Mouse (Mus musculus): ENCODE data around the gene Eef1a2. TPM values are rescaled to one million over a fixed set of nuclear protein-coding genes. Genes with fewer than 3 reads are reported as not detected.

Eef1a2 gene
- polyA plus RNA-seq, 1 experiment from 2014 or later, result 0.22 TPM

DNA sequence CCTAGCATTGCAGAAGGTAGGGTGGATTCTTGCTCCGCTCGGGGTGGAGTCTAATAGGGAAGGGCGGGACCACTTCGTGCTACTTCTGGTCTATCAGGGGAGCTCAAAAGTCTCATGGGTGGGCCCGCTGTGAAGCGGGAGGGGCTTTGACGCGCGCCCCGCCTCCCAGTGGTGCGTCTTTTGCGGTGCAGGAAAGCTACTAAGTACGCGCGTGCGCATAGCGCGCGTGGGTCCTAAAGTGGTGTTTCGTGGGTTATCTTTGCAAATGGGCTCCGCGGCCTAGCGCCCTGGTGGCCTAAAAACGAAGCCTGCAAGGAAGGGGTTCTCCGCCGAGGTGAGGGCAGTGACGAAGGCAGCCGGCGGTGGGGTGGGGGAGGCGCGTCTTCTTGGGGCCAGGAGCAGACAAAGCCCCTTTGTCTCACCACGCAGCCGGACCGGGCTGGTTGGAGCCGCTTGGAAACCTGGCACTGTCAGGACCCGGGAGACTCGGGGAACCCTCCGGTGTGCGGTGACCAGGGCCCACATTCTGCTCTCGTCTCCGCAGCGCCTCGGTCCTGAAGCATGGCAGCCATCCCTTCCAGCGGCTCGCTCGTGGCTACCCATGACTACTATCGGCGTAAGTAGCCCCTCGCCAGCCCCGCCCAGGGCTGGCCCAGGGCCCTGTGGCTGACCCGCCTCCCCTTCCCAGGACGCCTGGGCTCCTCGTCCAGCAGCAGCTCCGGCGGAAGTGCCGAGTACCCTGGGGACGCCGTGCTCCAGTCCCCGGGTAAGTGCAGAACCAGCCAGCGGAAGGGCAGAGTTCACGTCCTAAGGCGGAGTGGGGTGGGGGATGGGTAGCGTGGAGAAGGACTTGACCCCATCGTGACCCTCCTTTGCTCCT lies 30.5 kb upstream of the Eef1a2 start, which contains the start of gene Ppdpf:
Gene Ppdpf (plus strand): TSS at position 127 of the 880 bp plus-strand sequence.
- H3K27ac ChIP-seq, result peak within 1 kb of the TSS; percentile 94
- under 1% methylated on average over 64 of the region's 64 CpGs for WGBS
- peak within 1 kb of the TSS; percentile 77 for H3K4me3 ChIP-seq
- no peaks in the 10 kb centered on the region for H3K9me3 ChIP-seq
- H3K27me3 ChIP-seq, result no peaks in the 10 kb centered on the region
- peak; percentile 95 for ATAC-seq (ENCODE audit: insufficient number of reproducible peaks, insufficient read depth, low FRiP score, low TSS enrichment)
- peak within 1 kb of the TSS; percentile 95 for H3K9ac ChIP-seq
- H3K36me3 ChIP-seq, result peaks cover 8% of the 10 kb centered on the region; the same call in 1 of the 2 replicates
- peak within 1 kb of the TSS; percentile 69 for H3K4me2 ChIP-seq (replicated peaks)
- H3K4me1 ChIP-seq, result peaks cover 10% of the 10 kb centered on the region

DNA sequence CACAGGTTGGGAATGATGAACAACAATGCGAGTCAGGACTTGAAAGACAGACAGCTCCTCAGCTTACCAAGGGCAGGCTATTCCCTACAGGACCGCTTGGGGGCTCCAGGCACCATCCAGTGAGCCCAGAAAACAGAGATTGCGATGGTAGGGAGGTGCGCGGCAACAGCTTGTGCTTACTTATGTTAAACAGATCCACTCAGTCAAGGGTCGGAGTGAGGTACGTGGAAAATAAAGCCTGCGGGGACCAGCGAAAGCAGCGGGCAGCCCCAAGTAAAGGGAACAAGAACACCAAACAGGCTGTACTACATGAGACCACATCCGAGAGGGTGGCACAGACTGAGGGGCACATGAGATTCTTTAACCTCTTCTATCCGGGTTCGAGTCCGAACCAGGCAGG lies 29.8 kb upstream of the Eef1a2 start:
- Histone ChIP-seq H3K27me3 (no peaks in the 10 kb centered on the region), H3K9ac (peak overlapping the region; percentile 95; the same call in 1 of the 2 replicates), H3K4me2 (replicated peaks) (peak overlapping the region; percentile 69), H3K36me3 (peaks cover 8% of the 10 kb centered on the region; the same call in 1 of the 2 replicates), H3K4me1 (peaks cover 10% of the 10 kb centered on the region), H3K4me3 (peak overlapping the region; percentile 77), H3K27ac (peak overlapping the region; percentile 94), H3K9me3 (no peaks in the 10 kb centered on the region)
- peak; percentile 78 for ATAC-seq (ENCODE audit: insufficient number of reproducible peaks, insufficient read depth, low FRiP score, low TSS enrichment)
- WGBS, result under 1% methylated on average over 14 of the region's 14 CpGs

DNA sequence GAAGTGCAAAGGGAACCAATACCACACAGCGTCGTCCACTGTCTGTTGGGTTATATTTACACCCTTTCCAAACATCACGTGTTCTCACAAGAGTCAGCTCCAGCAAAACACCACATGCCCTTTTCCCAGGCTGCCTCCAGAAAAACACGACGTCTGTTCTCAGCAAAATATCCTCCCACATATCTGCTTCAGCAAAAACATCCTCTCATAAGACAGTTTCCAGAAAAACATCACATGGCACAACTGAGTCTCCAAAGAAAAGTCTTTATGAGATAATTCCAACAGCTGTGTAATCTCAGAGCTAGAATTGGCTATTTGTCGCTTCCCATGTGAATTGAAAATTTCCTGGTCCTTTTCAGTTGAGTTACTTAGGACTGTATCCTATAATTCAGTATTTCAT lies 24.1 kb upstream of the Eef1a2 start:
- H3K9ac ChIP-seq, result no peak overlapping the region
- H3K4me3 ChIP-seq, result no peak overlapping the region
- no peak overlapping the region for H3K27ac ChIP-seq
- H3K36me3 ChIP-seq, result no peaks in the 10 kb centered on the region
- 86% methylated on average over 6 of the region's 6 CpGs for WGBS
- H3K9me3 ChIP-seq, result no peaks in the 10 kb centered on the region
- no peaks in the 10 kb centered on the region; the same call in 1 of the 2 replicates for H3K27me3 ChIP-seq
- no peaks in the 10 kb centered on the region for H3K4me1 ChIP-seq
- H3K4me2 ChIP-seq (replicated peaks), result no peak overlapping the region
- ATAC-seq (ENCODE audit: insufficient number of reproducible peaks, insufficient read depth, low FRiP score, low TSS enrichment), result no peak

DNA sequence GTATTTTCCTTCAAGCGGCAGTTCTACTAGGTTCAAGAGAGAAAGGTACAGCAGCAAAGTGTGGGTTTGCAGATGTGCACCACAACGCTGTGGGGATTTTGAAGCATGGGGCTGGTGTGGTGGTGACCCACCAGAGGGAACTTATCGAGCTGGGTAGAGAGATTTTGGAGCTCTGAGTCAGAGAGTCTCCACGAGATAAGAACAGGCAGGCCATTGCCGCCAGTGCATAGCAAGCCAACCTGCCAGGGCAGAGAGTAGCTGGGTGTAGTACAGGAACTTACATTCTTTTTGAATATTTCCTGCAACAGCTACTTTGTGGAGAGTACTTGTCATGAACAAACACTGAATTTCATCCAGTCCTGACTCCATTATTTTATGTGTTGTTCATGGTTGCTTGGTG lies 21.7 kb upstream of the Eef1a2 start:
- ATAC-seq (ENCODE audit: insufficient number of reproducible peaks, insufficient read depth, low FRiP score, low TSS enrichment), result no peak
- H3K4me2 ChIP-seq (replicated peaks), result no peak overlapping the region
- no peaks in the 10 kb centered on the region for H3K4me1 ChIP-seq
- no peaks in the 10 kb centered on the region for H3K9me3 ChIP-seq
- no peaks in the 10 kb centered on the region; the same call in 1 of the 2 replicates for H3K27me3 ChIP-seq
- H3K36me3 ChIP-seq, result no peaks in the 10 kb centered on the region
- 88% methylated on average over 5 of the region's 5 CpGs for WGBS
- no peak overlapping the region for H3K27ac ChIP-seq
- no peak overlapping the region for H3K9ac ChIP-seq
- H3K4me3 ChIP-seq, result no peak overlapping the region

DNA sequence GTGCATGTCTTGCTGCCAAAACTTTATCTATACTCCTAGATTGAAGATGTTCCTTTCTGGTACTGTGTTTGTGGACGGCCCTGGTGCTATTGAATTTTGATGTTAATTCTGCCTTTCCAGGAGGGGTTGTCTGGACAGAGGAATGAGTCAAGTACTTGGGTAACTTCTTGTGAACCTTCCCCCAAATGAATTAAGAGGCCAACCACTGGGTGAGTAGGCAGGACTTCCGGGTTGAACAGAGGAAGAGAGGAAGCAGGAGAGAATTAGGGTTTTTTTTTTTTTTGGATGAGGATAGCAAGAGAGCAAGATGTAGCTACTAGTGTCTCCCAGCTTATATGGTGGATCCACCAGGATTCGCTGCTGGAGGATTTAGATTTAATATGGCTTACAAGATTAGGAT lies 21.2 kb upstream of the Eef1a2 start:
- Histone ChIP-seq H3K36me3 (no peaks in the 10 kb centered on the region), H3K9me3 (no peaks in the 10 kb centered on the region), H3K4me2 (replicated peaks) (no peak overlapping the region), H3K9ac (no peak overlapping the region), H3K27me3 (no peaks in the 10 kb centered on the region; the same call in 1 of the 2 replicates), H3K4me1 (no peaks in the 10 kb centered on the region), H3K4me3 (no peak overlapping the region), H3K27ac (no peak overlapping the region)
- 81% methylated on average over 3 of the region's 3 CpGs for WGBS
- no peak for ATAC-seq (ENCODE audit: insufficient number of reproducible peaks, insufficient read depth, low FRiP score, low TSS enrichment)

DNA sequence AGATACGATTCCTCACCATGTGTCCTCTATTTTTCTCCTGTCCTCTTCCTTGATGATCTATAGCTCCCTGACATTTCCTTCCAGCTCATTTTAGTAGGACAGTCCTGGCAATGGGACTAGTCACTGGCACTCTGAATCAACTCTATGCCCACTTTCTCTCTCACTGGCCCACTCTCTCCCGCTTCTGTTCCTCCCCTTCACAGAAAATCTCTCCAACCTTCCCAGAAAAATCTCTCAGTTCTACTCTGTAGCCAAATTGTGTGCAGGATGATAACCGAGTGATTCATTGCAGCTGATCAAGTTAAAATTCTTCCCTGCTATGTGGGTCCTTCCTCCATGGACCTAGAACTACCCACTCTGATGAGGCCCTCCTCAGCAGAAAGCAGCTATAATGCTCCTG lies 17.8 kb upstream of the Eef1a2 start:
- H3K27me3 ChIP-seq, result no peaks in the 10 kb centered on the region
- 90% methylated on average over 3 of the region's 3 CpGs for WGBS

DNA sequence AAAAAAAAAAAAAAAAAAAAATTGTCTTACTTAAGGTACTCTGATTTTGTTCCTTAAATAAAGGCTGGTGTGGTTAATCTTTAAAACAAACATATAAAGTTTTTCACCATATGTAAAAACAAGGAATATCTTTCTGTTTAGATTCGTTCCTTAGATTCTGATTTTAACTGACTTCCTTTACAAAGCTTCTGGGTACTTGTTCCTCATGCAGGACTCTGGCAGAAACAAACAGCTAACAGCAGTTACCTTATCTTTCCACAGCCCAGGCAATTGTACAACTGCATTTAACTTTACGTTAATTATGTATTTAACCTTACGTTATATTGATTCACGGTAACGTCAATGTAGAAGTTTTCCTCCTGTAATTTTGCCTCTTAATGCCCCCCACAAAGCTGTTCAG lies 9.7 kb upstream of the Eef1a2 start:
- WGBS, result 69% methylated on average over 5 of the region's 5 CpGs
- no peak for ATAC-seq (ENCODE audit: insufficient number of reproducible peaks, insufficient read depth, low FRiP score, low TSS enrichment)
- Histone ChIP-seq H3K9me3 (no peaks in the 10 kb centered on the region), H3K4me3 (no peak overlapping the region), H3K4me2 (replicated peaks) (no peak overlapping the region), H3K9ac (no peak overlapping the region), H3K27ac (no peak overlapping the region), H3K4me1 (no peaks in the 10 kb centered on the region), H3K27me3 (0 out of 2 replicates have a peak, but pooled peaks cover 3% of the 10 kb centered on the region), H3K36me3 (no peaks in the 10 kb centered on the region)

More for the DNA sequence above, 17.8 kb upstream of the Eef1a2 start:
- H3K27ac ChIP-seq, result no peak overlapping the region
- H3K4me2 ChIP-seq (replicated peaks), result no peak overlapping the region
- H3K36me3 ChIP-seq, result no peaks in the 10 kb centered on the region
- H3K9me3 ChIP-seq, result no peaks in the 10 kb centered on the region
- no peaks in the 10 kb centered on the region for H3K4me1 ChIP-seq
- no peak for ATAC-seq (ENCODE audit: insufficient number of reproducible peaks, insufficient read depth, low FRiP score, low TSS enrichment)
- no peak overlapping the region for H3K4me3 ChIP-seq
- no peak overlapping the region for H3K9ac ChIP-seq

DNA sequence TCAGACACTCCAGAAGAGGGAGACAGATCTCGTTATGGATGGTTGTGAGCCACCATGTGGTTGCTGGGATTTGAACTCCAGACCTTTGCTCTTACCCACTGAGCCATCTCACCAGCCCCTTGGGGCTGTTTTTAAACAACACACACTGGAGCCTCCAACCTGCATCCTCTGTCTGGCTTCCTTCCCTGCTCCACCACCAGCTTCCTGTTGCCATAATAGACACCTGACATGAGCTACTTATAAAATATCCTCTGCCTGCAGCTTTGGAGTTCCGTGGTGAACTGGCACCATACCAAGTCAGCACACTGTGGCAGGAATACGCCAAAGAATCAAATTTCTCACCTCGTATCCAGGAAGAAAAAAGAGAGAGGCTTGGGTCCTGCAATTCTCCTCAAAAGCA lies 4.0 kb upstream of the Eef1a2 start:
- no peak for ATAC-seq (ENCODE audit: insufficient number of reproducible peaks, insufficient read depth, low FRiP score, low TSS enrichment)
- 64% methylated on average over 4 of the region's 4 CpGs for WGBS

DNA sequence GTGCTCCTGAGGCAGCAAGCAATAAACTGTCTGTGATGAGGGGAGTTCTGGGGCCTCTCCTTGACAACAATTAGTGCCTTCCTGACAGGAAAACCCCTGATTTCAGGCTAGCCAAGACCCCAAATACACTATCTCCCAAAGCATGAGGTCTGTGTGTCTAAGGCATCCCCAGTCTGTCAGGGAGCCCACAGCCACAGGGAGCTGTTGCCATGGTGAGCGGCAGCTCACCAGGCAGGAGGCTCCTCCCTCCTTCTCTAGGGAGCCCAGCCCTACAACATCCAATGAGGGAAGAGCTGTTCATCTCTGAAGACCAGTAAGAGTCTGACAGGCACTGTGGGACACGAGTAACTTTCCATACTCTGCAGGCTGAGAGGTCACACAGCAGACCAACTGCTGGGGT lies 3.0 kb upstream of the Eef1a2 start:
- no peaks in the 10 kb centered on the region for H3K9me3 ChIP-seq
- peaks cover 40% of the 10 kb centered on the region for H3K27me3 ChIP-seq
- no peak overlapping the region for H3K27ac ChIP-seq
- WGBS, result 3% methylated on average over 2 of the region's 2 CpGs
- H3K4me3 ChIP-seq, result no peak overlapping the region
- H3K9ac ChIP-seq, result no peak overlapping the region
- H3K36me3 ChIP-seq, result no peaks in the 10 kb centered on the region
- H3K4me1 ChIP-seq, result peaks cover 6% of the 10 kb centered on the region; the same call in 1 of the 2 replicates
- ATAC-seq (ENCODE audit: insufficient number of reproducible peaks, insufficient read depth, low FRiP score, low TSS enrichment), result 0 out of 2 replicates have a peak, but pooled peaks have one; percentile 31
- H3K4me2 ChIP-seq (replicated peaks), result no peak overlapping the region

More for the DNA sequence above, 4.0 kb upstream of the Eef1a2 start:
- no peaks in the 10 kb centered on the region for H3K9me3 ChIP-seq
- no peak overlapping the region for H3K4me2 ChIP-seq (replicated peaks)
- no peak overlapping the region for H3K4me3 ChIP-seq
- peaks cover 6% of the 10 kb centered on the region; the same call in 1 of the 2 replicates for H3K4me1 ChIP-seq
- H3K27me3 ChIP-seq, result peaks cover 29% of the 10 kb centered on the region
- H3K9ac ChIP-seq, result no peak overlapping the region
- H3K36me3 ChIP-seq, result no peaks in the 10 kb centered on the region
- H3K27ac ChIP-seq, result no peak overlapping the region

DNA sequence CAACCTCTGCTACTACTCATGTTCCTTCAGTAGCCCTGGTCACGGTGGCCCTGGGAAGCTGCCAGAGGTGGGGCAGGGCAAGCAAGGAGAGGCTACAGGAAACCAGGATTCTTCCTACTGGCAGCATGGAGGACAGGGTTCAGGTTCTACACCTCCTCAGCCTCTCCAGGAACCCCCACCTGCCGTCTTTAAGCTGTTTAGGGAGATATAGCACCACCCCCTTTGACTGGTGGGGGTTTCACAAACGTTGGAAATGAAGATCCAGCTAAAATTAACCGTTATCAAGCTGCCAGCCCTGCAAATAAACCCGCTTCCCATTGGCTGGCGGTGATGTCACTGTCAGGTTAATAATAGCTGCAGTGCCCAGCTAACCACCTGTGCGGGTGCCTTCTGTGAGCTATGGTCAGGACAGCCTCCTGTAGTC lies 2.3 kb upstream of the Eef1a2 start:
- no peak overlapping the region for H3K9ac ChIP-seq
- H3K27ac ChIP-seq, result no peak overlapping the region
- H3K36me3 ChIP-seq, result no peaks in the 10 kb centered on the region
- no peaks in the 10 kb centered on the region for H3K9me3 ChIP-seq
- ATAC-seq (ENCODE audit: insufficient number of reproducible peaks, insufficient read depth, low FRiP score, low TSS enrichment), result no peak
- no peak overlapping the region for H3K4me2 ChIP-seq (replicated peaks)
- WGBS, result 52% methylated on average over 7 of the region's 7 CpGs
- no peak overlapping the region for H3K4me3 ChIP-seq
- peaks cover 46% of the 10 kb centered on the region for H3K27me3 ChIP-seq
- peaks cover 6% of the 10 kb centered on the region; the same call in 1 of the 2 replicates for H3K4me1 ChIP-seq

DNA sequence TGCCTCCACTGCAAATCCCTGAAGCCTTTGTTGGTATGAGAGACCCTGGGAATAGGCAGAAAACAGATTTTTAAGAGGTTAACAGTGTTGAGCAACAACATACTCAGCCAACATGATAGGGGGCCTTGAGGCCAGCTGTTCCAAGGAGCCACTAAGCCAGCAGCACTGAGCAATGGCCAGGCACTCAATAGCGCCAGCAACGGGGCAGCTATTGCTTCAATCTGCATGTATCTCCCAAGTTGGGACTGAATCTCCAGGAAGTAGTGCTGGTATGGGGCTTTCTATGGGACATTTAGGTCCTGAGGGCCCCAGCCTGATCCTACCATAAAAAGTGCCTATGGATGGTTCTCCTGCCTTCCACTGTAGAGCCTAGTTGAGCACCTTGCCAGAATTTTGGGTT lies 1.7 kb upstream of the Eef1a2 start:
- Histone ChIP-seq H3K4me2 (replicated peaks) (no peak overlapping the region), H3K27ac (no peak overlapping the region), H3K36me3 (no peaks in the 10 kb centered on the region), H3K4me1 (peaks cover 6% of the 10 kb centered on the region; the same call in 1 of the 2 replicates), H3K4me3 (no peak overlapping the region), H3K9ac (no peak overlapping the region), H3K9me3 (no peaks in the 10 kb centered on the region), H3K27me3 (peaks cover 46% of the 10 kb centered on the region)
- WGBS, result 86% methylated on average over 2 of the region's 2 CpGs
- no peak for ATAC-seq (ENCODE audit: insufficient number of reproducible peaks, insufficient read depth, low FRiP score, low TSS enrichment)
